Mouse (Mus musculus): Measurements from ENCODE around the gene Tas1r1. TPM values are rescaled to one million over a fixed set of nuclear protein-coding genes. Genes with fewer than 3 reads are reported as not detected.

Gene Tas1r1
- polyA plus RNA-seq, 3 experiments from 2014 or later, result not detected

GRCm38 (mm10) chr4:152009076-152010051 is 29.0 kb downstream of the Tas1r1 start:
- ATAC-seq, result peak; percentile 58

GRCm38 (mm10) chr4:152008622-152009075 is 29.7 kb downstream of the Tas1r1 start, which contains the start of gene Klhl21:
Klhl21 (plus strand) TSS chr4:152008803.
- peak; percentile 91 for ATAC-seq

GRCm38 (mm10) chr4:152008148-152008500 is 30.2 kb downstream of the Tas1r1 start:
- no peak for ATAC-seq

GRCm38 (mm10) chr4:152007481-152008147 is 30.8 kb downstream of the Tas1r1 start:
- ATAC-seq, result no peak

GRCm38 (mm10) chr4:152006812-152007211 is 31.6 kb downstream of the Tas1r1 start:
- no peak for ATAC-seq

- no peak for ATAC-seq
These were observed 32.2 kb downstream of the Tas1r1 start for GRCm38 (mm10) chr4:152006137-152006536.

- no peak for ATAC-seq
These were observed 36.3 kb downstream of the Tas1r1 start for GRCm38 (mm10) chr4:152002063-152002462.

- no peak for ATAC-seq
These were observed 37.0 kb downstream of the Tas1r1 start for GRCm38 (mm10) chr4:152001335-152001734.

GRCm38 (mm10) chr4:152000906-152001305 is 37.5 kb downstream of the Tas1r1 start:
- no peak for ATAC-seq

- ATAC-seq, result no peak
These were observed 38.9 kb downstream of the Tas1r1 start for GRCm38 (mm10) chr4:151999481-151999880.

GRCm38 (mm10) chr4:151997701-151998100 is 40.7 kb downstream of the Tas1r1 start:
- ATAC-seq, result no peak

GRCm38 (mm10) chr4:151996951-151997222 is 41.5 kb downstream of the Tas1r1 start:
- no peak for ATAC-seq

- ATAC-seq, result peak; percentile 92
These were observed 42.0 kb downstream of the Tas1r1 start, which contains the start of gene Phf13 for GRCm38 (mm10) chr4:151996173-151996950. Phf13 (minus strand) TSS chr4:151996258.

- no peak for ATAC-seq
These were observed 42.8 kb downstream of the Tas1r1 start for GRCm38 (mm10) chr4:151995371-151996172.

GRCm38 (mm10) chr4:151994228-151995171 is 43.9 kb downstream of the Tas1r1 start:
- ATAC-seq, result no peak

GRCm38 (mm10) chr4:151993035-151993434 is 45.3 kb downstream of the Tas1r1 start:
- no peak for ATAC-seq

GRCm38 (mm10) chr4:151992091-151992490 is 46.3 kb downstream of the Tas1r1 start:
- no peak for ATAC-seq

- no peak for ATAC-seq
These were observed 49.3 kb downstream of the Tas1r1 start for GRCm38 (mm10) chr4:151989110-151989488.

- ATAC-seq, result peak; percentile 72
These were observed 49.8 kb downstream of the Tas1r1 start, which contains the start of gene Thap3 for GRCm38 (mm10) chr4:151988342-151989109. Thap3 (minus strand) TSS chr4:151988997.

- no peak for ATAC-seq
These were observed 50.4 kb downstream of the Tas1r1 start for GRCm38 (mm10) chr4:151988014-151988341.

Data from inflammation-experienced regulatory T-cells, adult 6 months (primary cell).